Mouse (Mus musculus) megakaryocyte, adult 5-6 weeks (primary cell): ENCODE results near the gene Slc7a15. TPM values are rescaled to one million over a fixed set of nuclear protein-coding genes. Genes with fewer than 3 reads are reported as not detected.

ENCODE experiments used
- ATAC-seq: 2 replicates; pipeline ENCODE4 v1.8.0; 2016; ENCODE audit warnings: mild to moderate bottlenecking, inconsistent platforms; ENCODE audit not compliant: poor library complexity, severe bottlenecking
- total RNA-seq, 2 experiments: library from RNA; stranded (forward) in 1 of 2; stranded (reverse) in 1 of 2; fragments of 153-499, 151-499 nt in 1 of 2; fragments of 221-1000, 200-1000 nt in 1 of 2; gene quantifications; 2 replicates each; pipeline versions ENCODE4 v1.2.3 to v1.2.4; 2015 to 2017

Slc7a15 gene
- total RNA-seq, 2 experiments from 2014 or later, result not detected

DNA sequence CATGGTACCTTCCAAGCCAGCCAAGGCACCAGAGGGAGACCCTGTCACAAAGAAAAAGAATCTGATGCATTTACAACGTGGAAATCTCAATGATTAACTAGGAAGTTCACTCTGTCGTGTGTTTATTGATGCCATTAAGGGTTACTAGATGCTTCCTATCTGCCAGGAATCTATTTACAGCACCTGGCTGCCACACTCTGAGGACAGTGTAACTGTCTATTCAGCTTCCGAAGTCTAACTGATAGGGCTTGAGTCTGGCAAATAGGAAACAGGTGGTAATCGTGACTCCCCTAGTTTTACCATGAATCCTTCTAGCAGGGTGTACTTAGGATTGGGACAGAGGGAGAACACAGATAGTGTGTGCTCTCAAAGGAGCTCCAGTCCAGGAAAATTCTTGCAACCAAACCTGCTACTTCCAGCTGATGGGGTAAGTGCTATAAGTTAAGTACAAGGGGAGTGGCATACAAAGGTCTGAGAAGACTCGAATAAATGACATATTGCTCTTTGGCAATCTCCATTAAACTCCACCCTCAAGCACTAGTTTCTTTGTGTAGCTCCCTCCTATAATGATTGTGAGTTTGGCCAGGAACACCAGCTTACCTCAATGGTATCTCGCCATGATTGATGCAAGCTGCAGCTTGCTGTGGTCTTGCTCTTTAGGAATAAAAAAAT, 88.4 kb downstream of the Slc7a15 start:
- no peak for ATAC-seq

DNA sequence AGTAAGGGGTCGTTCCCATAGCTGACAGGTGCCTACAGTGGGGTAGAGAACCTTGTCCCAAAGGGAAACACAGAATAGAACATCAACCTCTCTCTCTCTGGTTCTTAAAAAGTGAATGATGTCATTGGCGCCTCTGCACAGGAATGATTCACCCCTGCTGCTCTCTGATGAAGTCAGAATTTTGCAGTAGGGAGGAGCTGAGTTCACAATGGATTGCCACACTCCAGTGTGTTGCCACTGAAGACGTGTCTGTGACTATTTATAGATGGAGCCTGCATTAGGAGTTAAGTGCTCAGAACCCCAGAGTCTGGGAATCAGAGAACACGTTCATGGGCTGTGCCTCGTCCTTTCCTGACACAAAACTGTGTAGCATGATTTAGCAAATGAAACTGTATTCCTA, 89.2 kb downstream of the Slc7a15 start:
- ATAC-seq, result peak; percentile 77

DNA sequence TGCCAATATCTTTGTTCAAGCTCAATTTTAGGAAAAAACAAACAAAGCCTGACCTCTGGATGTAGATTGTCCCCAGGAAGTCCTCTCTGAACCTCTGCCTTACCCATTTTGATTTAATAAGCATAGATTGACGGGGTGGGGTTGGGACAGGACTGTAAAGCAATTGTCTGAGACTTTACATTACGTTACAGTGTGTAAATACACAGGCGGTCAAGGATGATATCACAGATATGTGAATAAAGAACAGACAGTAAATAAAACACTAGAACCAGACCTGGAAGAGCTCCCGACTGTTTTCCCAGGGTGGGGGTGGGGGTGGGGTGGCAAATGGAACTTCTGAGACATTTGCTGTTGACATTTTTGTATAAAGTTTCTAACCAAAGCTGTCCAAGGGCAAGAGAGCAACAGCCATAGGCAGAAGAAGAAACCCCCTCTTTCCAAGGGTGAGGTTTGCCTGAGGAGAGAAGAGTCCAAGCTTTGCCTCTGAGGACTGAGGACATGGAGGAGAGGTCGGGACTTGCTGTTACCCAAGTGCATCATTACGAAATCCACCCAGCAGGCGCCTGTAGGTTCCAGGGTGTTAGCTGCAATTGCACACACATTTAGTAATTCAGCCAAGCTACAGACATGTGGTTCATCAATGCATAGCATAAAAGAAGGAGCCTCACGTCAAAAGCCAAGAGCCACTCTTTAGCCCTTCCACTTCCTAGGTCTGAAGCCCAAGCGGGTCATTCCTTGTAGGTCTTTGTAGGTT, 91.7 kb downstream of the Slc7a15 start:
- ATAC-seq, result peak; percentile 92

DNA sequence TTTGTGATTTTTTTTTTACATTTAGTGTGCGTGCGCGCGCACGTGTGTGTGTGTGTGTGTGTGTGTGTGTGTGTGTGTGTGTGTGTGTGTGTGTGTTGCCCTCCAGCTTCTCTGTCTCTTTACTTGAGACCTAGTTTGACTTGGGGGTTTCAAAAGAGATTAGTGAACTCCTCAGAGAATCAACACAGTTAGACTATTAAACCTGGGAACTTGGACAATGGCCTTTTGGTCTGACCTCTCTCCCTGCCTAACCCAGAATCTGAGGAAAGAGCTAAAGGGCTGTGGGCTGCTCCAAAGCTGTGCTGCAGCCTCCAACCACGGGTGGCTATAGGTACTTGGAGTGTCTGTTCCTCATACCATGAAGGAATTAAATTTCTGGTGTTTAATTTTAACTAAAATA, 94.7 kb downstream of the Slc7a15 start:
- no peak for ATAC-seq

DNA sequence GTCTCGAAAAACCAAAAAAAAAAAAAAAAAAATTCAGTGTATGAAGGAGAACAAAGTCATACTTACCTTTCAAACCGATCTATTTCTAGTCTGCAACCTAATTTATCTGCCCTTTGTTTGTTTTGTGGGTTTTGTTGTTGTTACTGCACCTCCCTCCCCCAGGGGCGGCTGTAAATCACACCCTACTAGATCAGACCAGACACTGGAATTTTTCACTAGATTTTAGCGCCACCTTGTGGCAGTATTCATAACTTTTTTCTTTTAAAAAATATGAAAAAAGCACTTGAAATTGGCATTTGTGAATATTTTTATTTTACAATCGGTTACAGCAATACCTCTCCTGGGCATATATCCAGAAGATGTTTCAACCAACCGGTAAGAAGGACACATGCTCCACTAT, 96.3 kb downstream of the Slc7a15 start:
- no peak for ATAC-seq

DNA sequence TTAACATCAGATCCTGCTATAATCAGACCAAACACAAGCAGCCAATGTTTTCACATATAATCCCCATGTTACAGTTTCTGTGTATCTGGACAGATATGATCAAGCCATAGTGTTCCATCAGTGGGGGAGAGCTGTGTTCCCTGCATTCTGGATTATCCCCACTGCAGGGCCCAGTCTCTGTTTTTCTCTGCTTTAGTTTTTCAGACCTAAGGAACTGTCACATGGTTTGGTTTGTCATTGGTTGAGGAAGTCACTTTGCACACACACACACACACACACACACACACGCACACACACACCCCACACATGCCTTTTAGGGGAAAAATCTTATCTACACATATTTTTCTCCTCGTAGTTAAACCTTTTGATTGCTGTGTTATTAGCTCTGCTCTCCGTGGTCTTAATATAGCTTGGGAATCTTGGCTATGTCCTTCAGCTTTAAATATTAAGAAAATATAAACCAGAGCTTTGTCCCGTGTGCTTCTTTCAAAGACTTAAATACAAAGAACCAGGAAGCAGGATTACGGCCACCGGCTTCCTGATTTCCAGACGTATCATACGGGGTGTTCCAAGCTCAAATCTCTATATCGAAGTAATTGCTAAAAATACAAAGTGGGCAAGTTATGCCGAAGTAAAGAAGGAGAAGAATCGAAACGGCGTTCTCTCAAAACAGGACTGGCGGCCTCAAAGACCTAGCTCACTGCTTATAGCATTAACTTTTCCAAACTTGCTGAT, 97.1 kb downstream of the Slc7a15 start:
- no peak for ATAC-seq

DNA sequence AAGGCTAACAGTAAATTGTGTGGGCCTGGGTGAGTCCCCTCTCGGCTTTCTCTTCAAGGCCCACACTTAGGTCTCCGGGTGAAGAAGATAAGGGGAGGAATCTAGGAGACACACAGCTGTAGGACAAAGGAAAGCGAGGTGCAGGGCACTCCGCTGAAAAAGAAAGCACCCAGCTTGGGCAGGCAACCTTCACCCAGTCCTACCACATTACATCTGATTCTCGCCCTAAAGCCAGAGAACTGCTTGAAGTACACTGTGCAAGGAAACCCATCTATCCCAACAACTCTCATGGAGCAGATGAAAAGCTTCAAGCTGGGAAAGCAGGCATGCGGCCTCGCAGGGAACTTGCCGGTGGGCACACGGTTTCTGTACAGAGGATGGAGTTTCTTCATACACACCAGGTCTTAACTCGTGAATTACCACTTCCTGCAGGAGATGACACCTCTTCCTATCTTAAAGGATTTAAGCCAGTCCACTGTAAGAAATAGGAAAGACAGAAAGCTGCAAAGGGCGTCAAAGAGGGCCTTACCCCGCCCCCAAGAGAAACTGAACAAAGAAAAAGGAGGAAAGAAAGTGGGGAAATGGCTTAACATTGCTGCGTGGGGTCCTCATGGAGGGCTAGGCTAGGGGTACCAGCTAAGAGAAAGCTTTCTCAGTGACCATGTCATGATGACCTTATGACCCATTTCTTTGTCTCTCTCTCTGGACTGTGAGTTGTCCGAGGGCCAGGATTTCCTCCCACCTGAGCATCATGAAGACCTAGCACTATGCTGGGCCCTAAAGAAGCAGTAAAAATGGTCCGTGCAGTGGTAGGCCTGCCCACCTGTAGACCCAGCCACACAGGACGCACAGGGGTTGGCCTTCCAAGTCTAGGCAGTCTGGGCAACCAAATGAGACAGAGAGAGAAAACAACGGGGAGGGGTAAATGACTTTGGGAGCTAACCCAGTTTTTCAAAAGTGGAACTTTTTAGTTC, 98.0 kb downstream of the Slc7a15 start:
- ATAC-seq, result no peak

DNA sequence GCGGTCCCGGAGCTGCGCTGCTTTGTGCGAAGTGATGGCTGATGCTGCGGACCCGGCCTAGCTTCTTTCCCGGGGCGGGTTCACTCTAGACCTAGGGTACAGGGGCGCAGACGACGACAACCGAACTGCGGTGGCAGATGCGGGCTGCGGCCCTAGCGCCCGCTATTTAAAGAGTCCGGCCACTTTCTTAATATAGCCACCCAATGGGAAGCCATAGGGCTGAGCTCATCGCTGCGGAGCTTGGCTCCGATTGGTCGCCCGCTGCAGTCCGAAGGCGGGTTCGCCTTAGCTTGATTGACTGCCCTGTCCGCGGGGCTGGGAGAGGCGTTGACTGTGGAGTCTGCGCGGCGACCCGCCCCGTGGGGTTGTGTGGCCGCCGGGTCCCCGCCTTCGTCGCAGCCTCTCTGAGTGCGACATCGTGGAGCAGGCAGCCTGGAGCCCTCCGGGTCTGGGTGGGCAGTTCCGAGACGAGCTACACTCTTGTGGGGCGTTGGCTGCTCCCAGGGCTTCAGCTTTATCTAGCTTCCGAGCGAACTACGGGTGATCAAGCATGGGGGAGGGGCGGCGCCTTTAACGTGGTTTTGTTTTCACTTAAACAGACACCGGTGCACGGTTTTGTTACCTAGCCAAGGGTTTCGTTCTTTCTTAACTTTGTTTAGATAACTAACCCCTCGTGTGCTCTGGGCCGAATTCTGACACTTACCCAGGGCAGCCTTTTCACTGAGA, 98.8 kb downstream of the Slc7a15 start, which contains the start of gene Rhob:
Gene Rhob, minus strand, starts transcription at position 139 of the 726 bp plus-strand sequence.
- ATAC-seq, result peak; percentile 79

DNA sequence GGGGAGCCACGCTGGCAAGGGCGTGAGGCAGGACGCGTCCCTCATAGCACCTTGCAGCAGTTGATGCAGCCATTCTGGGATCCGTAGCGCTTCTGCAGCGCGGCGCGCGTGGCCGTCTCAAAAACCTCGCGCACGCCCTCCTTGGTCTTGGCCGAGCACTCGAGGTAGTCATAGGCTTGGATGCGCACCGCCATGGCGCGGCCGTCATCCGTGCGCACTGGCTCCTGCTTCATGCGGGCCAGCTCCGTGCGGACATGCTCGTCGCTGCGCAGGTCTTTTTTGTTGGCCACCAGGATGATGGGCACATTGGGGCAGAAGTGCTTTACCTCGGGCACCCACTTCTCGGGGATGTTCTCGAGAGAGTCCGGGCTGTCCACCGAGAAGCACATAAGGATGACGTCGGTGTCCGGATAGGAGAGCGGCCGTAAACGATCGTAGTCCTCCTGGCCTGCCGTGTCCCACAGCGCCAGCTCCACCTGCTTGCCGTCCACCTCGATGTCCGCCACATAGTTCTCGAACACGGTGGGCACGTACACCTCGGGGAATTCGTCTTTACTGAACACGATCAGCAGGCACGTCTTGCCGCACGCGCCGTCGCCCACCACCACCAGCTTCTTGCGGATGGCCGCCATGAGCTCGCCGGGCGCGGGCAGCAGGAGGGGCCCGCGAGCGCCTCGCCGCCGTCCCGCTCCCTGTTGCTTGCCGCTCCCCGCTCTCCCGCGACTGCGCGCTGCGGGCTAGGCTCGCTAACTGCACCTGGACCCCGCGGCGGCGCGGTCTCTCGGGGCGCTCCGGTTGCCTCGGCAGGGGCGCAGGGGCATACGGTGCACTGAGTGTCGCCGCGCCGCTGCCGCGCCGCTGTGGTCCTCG, 99.6 kb downstream of the Slc7a15 start:
- peak; percentile 25 for ATAC-seq

DNA sequence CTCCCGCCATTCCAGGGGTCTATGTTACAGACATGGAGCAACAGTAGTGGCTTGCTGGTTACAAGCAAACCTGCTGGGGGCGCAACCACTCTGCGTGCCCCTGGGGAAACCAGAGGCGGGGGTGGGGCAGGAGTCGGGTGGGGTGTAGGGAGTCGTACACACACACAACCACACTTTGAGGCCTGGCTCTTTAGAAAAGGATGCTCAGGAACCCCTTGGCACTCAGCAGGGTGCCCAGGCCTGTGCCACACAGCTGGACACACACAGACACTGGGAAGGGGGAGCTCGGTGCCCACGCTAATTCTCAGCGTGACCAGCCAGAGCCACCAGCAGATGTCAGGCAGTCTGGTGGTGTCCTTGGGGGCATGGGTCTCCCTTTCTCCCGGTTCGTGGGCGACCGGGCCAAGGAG, 100.3 kb downstream of the Slc7a15 start:
- ATAC-seq, result no peak

DNA sequence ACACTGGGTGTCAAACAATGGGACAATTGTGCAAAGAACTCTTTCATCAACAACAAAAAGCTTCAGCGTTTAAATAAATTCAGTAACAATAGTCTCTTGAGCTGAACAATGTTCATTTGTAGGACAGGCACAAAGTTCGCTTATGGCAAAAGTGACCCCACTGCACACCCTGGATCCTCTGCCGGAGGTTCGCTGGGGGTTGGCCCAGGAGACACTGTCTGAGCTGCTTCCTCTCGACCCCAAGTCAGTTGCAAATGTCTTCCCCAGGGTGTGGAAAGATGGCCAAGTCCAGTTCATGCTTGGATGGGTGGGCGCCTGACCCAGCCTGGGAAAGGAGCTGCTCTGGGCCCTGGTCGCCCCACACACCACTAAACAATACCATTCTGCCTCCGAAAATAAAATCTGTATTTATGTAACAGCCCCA, 100.7 kb downstream of the Slc7a15 start:
- no peak for ATAC-seq

DNA sequence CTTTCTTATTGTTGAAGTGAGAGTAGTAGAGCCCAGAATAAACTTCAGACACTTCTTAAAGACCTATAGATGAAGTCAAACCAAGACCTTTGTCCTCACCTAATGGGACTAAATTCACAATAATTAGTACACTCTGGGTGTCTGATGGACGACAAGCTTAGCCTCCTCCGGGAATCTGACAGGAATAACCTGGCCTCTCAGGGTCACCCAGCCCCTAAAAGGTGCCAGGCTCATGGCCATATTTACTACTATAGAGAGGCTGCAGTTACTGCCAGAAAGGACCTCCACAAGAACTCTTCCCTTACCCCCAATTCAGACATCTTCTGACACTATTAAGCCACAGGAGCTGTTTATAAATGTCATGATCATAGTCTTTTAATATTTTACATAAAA, 101.6 kb downstream of the Slc7a15 start:
- no peak for ATAC-seq

DNA sequence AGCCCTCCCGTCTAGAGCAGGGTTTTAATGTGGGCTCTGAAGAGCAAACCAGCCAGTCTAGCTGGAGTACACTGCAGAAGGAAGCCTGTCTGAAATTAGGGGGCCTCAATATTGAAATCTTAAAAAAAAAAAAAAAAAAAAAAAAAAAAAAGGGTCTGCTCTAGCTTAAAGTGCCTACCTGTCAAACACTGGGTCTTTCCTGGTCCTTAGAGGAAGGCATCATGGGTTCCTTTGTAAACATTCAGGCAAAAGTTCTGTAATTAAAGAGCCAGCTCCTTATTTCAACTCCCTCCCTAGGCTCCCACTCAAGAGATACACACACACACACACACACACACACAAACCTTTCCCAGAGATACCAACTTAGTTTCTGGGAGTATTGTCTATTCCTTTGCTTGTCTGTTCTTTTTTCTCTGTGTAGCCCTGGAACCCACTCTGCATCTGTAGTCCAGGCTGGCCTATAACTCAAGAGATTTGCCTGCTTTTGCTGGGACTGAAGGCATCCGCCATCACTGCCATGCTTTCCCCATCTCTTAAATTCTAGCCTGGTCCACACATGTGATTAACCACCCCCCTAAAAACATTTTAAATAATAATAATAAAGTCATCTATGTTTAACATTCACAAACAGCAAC, 102.1 kb downstream of the Slc7a15 start:
- ATAC-seq, result no peak

DNA sequence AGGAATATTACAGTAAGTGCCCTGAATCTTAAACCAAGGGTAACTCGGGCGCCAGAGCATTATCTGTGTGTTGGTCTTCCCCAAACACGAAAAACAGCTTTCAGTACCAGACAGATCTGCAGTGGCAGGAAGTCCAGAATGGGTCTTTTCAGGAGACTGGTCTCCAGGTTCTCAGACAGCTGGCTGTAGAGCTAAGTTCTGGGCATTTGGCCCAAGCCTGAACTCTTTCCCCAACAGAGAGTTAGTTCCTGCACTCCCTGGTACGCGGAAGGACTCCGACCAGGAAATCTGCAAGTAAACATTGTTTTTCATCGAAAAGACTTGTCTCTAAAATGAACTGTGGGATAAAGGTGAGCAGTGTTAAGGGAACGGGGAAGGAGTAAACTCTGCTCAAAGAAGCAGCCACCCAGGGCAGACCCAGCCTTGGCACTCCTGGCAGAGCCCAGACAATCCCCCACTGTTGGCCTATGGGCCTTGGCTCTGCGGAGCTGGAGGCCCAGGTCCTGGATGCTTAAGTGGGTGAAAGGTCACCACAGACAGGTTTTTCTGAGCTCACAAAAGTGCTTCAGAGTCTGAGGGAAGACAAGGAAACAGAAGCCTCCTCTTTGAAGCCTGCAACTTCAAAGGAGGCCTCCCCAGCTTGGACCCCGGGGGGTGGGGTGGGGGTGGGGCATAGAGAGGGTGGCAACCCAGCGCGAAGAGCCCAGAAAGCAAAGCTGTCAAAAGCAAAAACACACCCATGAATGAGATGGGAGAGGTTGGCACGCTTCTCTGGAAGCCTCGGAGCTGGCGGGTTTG, 102.8 kb downstream of the Slc7a15 start:
- no peak for ATAC-seq

DNA sequence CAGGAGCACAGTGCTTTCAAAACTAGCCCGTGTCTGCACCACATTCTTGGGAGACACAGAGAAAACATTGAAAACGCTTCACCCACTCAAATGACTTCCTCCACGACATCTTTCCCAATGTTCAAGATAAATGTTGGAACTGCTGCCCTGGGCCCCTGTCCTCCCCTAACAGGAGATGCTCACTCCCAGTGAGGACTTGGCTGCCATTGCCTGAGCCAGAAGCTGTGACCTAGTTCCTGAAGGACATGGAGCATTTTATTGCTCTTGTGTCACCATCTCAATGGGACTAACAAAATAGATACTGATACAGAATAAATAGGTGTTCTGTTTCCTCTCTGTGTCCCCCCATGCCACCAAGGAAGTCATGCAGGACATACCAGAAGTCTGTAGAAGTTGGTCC, 104.2 kb downstream of the Slc7a15 start:
- ATAC-seq, result no peak

DNA sequence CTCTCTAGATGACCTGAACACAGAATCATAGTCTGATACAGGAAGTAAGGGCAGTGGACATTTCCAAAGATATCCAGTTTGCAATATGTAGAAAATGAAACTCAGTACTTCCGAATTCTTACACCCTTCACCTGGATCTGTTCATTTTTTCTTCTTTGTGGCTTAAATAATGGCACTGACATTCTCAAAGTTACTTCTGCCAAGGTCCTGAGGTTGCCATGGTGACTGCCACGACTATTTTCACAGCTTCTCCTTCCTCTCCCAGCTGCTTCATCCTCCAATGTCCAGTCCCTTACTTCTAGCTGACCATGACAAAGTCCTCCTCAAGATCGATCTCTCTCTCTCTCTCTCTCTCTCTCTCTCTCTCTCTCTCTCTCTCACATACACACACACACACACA, 105.5 kb downstream of the Slc7a15 start:
- ATAC-seq, result peak; percentile 25

DNA sequence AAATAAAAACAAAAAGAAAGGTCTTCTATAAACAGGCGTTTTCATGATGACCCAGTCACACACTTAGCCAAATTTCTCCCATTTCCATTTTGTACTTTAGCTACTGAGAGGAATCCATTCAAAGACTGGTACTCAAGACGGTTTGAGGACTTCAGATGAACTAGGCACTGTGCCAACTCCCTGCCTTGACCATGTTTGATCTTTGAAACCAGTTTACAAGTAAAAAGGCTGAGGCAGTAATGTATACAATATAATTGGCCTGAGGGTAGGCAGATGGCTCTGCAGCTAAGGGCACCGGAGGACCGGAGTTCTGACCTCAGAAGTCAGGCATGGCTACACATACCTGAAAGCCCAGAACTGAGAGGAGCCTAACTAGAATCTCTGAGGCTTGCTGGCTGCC, 109.8 kb downstream of the Slc7a15 start:
- ATAC-seq, result no peak

DNA sequence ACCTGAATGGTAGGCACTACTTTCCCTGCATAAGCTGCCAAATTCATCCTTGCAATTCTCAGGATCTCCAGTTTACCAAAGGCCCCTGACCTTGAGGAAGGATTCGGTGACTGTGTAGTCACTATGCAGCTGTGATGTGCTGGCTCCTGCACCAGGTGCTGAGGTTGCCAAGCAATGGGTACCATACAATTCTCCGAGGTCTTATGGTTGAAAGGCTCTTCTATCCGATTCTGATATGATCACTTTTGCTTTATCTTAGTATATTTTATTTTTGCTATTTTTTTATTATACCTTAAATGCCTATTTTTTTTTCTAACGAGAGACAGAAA, 110.2 kb downstream of the Slc7a15 start:
- ATAC-seq, result no peak
